Mouse (Mus musculus): Measurements from ENCODE around the gene Lamc2.

Lamc2 gene

GRCm38 (mm10) chr1:153174801-153175200 is 11.4 kb downstream of the Lamc2 start:
- DNase-seq: peak; percentile 76

DNA sequence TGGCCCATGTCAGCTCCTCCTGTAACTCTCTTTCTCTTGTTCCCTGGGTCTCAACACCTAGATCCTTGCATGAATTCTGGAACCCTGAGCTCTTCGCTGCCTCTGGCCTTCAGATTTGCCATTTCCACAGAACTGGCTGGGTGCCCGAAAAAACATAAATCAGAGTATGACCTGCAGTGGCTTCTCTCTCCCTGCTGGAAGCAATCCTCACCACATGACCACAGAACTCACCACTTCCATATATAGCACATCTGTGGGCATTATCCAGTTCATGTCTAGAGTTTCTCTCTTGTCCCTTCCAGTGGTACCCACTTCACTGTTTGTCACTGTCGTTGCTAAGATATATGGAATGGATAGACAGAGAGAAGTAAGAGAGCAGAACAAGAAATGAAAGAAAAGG is 13.0 kb downstream of the Lamc2 start:
- no peak for DNase-seq

- no peak for DNase-seq
Measured at GRCm38 (mm10) chr1:153172291-153172731, 13.9 kb downstream of the Lamc2 start.

DNA sequence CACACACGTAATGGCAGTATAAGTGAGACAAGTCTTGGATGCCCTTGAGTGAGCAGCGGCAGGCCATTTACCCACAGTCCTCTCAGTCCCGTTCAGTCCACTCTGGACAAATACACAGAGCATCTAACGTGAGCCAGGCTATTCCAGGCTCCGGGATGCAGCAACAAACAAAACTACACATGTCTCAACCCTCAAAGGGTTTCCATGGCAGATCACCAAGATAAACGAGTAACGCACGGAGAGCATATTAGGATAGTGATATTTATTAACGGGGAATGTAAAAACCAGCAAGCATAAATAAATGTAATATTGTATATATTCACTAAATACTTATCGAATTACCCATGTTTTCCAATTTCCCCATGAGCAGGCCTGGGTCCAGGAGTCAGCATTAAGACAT is 15.2 kb downstream of the Lamc2 start:
- no peak for DNase-seq

- no peak for DNase-seq
Measured at GRCm38 (mm10) chr1:153168293-153168692, 18.0 kb downstream of the Lamc2 start.

DNA sequence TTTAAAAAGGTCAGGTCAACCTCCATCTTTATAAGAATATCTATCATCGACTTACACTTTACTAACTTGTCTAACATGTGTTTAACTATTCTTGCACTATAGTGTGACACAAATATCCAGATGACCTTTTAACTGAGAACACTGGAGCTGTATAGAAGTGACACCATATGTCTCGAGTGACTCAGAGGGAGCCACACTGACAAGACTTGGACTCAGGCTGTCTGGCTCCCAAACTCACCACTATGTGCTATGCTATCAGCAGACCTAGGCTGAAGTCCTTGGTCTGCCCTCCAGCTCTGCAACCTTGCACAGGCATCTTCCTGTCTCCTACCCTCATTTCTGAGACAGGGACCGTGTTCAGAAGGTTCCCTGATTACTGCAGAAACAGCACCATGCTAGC is 22.4 kb downstream of the Lamc2 start:
- DNase-seq: no peak

DNA sequence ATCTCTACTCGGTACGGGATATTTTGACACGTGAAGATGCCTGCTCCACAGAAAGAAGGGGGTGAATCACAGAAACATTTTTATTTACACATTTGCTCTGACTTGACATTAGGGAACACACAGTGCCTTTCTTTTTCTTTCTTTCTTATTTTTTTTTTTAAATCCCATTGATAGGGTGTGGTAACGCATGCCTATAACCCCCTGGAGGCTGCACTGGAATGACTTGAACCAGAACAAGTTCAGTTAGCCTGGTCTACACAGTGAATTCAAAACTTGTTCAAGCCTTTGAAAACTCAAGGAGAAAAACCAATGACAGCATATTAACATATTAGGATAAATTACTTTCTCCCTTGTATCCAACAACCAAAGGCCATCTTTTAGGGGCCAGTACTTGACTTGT is 27.1 kb downstream of the Lamc2 start:
- no peak for DNase-seq

DNA sequence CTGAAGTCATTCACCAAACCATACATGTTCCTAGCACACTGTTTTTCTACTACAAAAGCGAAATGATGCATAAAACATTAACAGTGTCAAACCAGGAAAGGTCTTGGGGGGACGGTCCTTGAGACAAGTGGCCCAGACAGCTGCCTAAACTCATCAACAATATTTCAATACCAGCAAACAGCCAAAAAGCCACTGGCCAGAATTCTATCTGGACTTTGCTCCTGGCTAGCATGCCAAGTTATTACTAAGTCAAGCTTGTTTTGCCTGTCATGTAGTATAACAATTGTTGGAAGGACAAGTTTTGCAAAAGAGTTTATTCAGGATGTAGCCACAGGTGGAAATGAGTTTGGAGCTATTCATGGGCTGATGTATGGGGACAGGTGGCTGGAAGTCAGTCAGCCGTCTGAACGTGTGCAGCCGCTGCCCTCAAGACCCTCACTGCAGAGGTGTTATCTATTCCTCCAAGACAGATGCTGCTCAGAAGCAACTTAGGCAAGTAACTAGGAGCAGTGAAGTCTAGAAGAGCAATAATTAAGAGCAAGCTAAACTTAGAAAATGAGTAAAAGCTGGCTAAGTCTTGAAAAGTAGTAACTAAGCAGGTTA is 29.1 kb downstream of the Lamc2 start:
- DNase-seq: no peak

DNA sequence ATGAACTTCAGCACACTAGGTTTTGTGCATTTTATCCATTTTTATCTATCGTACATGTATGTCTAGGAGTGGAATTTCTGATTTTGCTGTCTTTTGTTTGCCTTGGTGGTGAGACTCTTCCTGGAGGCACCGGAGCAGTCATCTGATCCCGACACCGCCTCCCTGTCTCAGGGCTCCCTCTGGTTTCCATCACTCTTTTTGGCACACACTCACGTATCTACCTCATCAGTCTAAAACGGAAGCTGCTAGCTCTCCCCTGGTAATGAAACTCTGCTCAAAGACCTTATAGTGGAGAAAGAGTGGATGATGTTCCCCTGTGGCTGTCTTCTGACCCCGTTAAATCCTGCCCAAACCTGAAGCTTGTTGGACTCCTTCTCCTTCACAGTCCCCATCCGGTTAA is 30.9 kb downstream of the Lamc2 start:
- no peak for DNase-seq

GRCm38 (mm10) chr1:153153619-153154137 is 32.6 kb downstream of the Lamc2 start:
- DNase-seq: no peak

DNA sequence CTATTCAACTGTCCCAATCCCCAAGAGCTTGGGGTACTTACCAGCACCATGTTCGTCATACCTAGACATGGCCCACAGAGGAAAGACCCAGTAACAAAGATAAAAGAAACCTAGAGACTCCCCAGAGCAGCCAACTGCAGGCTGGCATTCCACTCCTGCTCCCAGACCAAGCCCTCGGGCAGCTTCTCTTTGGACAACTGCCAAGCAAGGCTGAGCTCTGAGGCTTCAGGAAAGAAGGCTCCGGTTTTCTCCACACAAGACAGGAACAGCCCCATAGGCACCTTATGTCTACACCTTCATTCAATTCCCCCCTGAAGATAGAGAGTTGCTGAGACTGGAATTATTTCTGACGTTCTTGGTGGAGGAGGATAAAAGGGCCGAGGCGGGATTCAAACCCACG is 33.7 kb downstream of the Lamc2 start:
- DNase-seq: no peak

GRCm38 (mm10) chr1:153145791-153146190 is 40.5 kb downstream of the Lamc2 start:
- no peak for DNase-seq

DNA sequence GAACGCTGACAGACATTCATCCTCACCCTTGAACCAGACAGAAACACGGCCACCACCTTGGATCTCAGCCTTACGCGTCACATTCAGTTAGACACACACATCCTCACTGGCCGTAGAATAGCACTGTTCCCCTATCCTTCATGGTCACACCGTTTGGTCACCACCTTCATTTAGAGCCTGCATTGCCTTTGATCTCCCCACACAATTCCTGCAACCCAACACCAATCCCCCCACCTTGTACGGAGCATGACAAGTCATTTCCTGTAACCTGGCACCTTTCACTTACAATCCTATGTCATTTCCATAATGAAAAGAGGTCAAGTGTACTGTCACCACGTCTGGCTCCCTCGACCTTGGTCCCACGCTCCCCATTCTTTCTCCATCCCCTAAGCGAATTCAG is 42.2 kb downstream of the Lamc2 start:
- DNase-seq: no peak

- DNase-seq: no peak
Measured at GRCm38 (mm10) chr1:153140747-153141228, 45.5 kb downstream of the Lamc2 start.

DNA sequence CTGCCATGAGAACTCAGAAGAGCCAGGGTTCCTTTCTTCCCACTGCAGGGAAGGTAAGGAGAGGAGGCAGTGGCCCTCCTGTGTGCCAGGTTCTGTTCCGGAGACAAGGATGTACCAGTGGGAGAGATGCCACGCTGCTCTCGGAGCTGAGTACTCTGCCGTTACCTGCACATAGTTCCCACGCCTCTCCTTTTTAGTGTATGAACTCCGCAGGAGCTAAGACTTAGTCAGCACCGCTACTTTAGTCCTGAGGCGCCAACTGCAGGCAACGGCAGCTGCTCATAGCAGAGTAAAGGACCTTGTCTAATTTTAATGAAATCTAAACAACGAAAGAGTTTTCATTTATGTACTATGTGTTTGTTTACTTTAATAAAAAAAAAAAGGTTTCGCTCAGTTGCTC is 46.0 kb downstream of the Lamc2 start:
- DNase-seq: no peak

DNA sequence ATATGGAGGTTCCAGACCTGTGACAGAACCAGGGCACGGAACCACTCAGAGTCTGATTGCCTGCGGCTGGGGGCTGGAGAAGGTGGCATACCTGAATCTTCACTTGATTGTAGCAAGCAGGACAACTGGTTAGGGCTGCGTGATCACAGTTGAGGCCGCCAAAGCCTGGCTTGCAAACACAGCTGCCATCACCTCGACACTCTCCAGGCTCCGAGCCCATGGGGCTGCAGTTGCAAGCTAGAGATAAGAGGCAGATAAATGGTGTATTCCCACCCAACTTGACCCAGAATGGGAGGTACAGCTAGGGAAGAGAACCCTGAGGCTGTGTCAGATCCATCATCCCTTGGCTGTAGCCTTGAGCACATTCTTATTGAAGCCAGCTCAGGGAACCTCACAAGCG is 46.6 kb downstream of the Lamc2 start:
- no peak for DNase-seq

DNA sequence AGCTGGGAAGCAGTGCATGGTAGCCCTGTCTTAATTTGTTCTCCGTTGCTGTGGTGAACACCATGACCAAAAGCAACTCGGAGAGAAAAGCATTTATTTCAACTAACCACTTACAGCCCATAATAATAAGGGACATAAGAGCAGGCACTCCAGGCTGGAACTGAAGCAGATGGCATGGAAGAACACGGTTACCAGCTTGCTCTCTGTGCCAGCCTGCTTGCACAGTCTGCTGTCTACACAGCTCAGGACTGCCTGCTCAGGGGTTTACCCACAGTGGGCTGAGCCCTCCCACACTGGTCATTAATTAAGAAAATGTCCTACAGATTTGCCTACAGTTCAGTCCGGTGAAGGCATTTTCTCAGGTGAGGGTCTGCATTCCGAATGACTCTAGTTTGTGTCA is 47.8 kb downstream of the Lamc2 start:
- peak; percentile 46 for DNase-seq

GRCm38 (mm10) chr1:153136647-153137046 is 49.6 kb downstream of the Lamc2 start:
- no peak for DNase-seq

DNA sequence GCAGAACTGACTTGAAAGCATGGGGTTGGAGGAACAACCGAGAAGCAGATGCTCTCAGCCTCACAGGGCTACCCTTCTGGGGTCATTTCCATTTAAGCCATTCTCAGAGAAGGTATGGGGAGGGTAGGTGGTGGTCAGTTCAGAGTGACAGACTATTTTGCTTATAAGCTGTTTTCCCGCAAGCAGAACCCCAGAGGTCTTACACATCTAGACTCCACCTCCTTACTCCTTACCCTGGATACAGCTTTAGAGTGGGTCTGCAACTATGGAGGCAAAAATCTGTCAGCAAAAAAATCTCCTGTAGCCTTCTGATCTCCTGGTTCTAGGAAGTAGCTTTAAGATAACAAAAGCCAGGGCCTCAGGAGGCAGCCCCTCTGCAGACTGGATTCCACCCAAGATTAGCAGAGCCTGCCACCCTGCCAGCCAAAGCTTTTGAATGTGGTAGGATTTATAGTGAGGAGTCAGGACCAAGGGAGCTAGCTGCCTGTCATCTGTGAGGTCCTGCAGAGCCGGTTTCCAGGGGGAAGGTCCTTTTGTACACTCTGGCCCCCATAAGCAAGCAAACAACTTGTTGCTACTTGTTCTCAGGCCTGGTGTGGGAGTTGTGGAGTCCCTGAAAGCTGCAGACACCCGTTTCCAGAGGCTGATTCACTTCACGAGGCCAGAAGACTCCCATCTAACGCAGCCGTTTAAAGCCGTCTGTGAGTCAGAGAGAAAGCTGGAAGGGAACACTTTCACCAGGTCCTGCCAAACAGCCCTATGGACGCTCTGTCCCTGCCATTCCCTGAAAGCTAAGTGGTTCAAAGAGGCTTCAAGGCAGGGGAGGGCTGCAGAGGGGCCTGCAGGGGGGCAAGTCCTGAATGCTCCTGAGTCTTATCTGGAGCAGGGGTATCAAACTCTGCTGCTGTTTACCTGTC is 52.1 kb downstream of the Lamc2 start:
- no peak for DNase-seq

DNA sequence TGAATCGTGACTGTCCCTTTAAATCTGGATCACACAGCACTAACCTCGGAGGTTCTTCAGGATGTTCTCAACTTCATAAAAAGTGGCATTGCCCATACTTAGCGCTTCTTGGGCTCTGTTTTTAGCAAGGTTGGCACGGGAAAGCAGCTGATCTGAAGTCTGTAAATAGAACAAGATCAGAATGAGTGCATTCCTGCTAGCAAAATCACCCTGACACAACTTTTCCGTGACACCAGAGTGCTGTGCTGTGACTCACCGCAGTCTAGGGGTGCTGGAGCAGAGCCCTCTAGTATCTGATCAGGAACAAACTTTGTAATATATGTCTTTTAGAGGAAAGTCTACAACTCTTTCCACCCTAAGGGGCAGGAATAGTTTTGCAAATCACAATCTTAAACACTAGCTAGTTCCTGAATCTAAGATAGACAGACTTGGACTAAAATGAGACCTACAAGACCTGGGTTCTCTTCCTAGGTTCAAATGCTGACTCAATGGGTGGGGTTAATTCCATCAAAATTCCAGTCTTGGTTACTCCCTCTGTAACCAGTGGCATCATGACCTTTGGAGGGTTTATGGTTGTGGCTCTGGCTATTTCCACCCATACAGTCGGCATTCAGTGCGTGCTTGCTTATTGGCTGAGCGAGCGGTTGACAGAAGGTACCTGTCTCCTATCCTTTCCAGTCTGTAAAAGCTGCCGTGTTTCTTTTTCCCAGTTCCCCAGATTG is 56.1 kb downstream of the Lamc2 start:
- no peak for DNase-seq

DNA sequence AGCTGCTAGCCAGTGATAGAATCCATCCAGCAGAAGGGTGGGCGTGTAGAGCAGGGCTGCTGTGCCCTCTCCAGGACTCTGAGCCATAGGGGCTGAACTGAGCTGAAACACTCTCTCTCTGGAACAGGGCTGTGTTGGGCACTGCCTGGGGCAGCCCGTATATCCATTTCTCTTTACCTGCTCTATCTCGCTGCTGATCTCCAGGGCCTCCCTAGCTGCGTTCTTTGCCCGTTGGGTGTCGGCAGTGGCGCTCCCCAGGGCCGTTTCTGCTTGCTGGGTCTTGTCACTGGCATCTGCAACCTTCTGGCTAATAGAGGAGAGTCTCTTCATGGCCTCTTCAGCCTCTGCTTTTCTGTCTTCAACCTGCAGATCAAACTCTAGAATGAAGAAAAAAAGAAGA is 57.5 kb downstream of the Lamc2 start:
- DNase-seq: no peak

- DNase-seq: no peak
Measured at GRCm38 (mm10) chr1:153127622-153128021, 58.6 kb downstream of the Lamc2 start.
